Mouse (Mus musculus) embryo, embryonic 11.5 days (tissue): ENCODE measurements around the gene Nlrp3.
"Not testable (repeated sequence)": the region's sequence is repeated elsewhere in the genome, so short reads cannot be mapped to it uniquely, and the experiment has no call there.

ENCODE experiments used
- DNase-seq: peaks from one replicate; pipeline ENCODE4 v3.0.0-alpha.2; 2012; ENCODE audit warnings: low read depth, low spot score

Gene Nlrp3

GRCm38 (mm10) chr11:59537218-59538130, 3.9 kb upstream of the Nlrp3 start:
- DNase-seq: no peak

DNA sequence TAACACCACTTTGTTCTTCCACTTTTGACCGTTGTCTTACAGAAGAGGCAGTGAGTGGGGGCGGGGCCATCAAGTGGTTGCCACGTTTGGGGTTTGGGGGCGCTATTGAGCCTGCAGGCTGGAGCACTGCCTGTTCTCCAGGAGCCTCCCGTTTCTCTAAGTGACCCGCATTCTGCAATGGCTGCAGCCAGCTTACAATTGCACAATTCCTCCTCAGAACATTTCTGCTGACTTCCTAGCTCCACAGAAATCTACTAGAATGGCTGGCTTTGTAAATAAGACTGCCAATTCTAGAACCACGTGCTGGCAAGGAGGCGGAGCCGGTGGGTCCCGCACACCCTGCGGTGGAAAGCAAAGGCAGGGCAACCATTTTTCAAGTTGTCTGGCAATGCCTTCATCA, 3.0 kb upstream of the Nlrp3 start:
- no peak for DNase-seq

DNA sequence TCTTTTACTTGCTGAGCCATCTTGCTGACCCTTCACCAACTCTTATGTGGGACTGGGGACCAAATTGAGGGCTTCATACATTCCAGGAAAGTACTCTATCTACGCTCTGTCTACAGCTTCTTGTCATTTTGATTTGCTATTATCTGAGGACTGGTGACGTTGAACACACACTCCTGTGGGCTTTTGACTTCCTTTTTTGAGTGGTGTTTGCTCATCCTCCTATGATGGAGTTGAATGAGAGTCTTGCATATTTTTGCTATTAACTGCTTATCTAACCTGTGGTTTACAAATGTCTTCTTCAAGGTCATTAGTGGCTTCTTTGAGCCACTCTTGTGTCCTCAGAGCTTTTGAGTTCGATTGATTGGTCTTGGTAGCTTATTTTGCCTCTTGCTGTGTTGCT, 1.2 kb upstream of the Nlrp3 start:
- DNase-seq: no peak

GRCm38 (mm10) chr11:59542442-59542841, 1.1 kb downstream of the Nlrp3 start:
- no peak for DNase-seq

DNA sequence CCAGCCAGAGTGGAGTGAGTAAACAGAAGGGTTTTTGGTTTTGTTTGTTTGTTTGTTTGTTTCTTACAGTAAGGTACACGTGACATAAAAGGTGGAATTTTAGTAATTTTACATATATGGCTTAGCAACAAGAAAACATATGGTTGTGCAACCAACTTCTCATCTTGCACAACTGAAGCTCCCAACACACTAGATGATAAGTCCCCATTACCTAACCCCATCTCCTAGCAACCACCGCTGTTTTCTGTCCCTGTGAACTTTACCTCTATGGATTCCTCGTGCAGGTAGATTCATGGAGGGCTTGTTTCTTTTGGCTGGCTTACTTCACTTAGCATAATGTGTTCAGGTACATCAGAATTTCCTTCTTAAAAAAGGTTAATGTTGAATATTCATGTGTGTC, 2.0 kb downstream of the Nlrp3 start:
- DNase-seq: no peak

DNA sequence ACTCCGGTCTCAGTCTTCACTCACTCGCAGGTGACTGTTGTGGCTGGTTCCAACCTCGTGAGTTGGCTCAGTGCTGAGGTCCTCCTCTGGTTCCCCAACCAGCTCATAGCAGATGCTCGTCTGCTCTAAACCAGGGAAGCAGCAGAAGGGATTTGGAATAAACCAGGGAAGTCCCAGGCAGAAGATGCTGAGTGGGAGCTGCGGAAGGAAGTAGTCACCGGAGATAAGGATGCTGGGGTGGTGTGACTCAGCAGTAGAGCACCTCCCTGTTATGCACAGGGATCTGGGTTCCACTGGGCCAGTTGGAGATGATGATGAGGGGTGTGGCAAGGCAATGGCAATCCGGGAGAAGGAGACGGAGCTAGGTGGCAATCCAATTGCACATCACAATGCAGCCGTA, 2.6 kb downstream of the Nlrp3 start:
- DNase-seq: no peak

DNA sequence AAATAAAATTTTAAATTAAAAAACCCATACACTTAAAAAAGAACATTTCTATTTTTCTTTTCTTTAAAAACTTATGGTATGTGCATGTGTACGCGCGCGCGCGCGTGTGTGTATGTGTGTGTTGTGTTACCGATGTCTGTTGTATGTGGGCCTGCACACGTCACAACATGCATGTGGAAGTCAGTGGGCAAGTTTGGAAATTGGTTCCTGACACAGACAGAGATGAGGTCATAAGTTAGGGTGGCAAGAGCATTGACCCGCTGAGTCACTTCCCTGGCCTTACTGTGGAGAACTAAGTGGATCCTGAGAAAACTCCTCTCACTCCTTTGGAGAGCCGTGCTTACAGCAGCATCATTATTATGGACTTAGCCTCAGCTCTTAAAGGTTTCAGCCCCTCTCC, 12.8 kb downstream of the Nlrp3 start:
- no peak for DNase-seq

DNA sequence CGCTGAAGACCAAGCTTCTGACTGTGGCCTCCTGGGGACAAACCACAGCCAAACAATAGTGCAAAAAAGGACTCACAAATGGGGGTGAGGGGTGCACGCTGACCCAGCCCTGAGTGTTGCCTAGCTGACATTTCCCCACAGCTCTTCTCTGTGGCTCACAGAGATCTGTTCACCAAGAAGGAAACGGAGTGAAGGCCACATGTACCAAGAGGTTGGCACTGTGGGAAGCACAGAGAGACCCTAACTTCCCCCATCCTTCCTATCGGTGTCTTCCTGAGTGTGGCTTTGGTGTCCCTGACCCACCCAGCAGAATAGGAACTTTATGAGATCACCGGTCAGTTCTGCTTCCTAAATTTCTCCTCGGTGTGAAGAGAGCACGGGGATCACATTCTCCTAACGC, 13.2 kb downstream of the Nlrp3 start:
- DNase-seq: no peak

GRCm38 (mm10) chr11:59560906-59561305, 19.5 kb downstream of the Nlrp3 start:
- no peak for DNase-seq

DNA sequence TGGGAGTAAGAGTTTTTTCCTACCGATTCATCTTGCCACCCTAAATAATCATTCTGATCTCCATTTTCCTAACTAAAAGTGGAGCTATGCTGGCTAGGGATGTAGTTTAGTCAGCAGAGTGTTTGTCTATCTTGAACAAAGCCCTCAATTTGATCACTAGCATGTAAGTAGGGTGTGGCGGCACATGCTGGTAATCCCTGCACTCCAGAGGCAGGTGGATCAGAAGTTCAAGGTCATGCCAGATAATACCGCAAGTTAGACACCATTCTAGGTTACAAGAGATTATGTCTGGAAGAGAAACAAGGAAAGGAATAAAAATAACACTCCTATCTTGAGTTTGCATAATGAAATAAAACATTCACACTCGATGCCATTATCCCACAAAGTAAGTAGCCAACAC, 21.0 kb downstream of the Nlrp3 start:
- no peak for DNase-seq

DNA sequence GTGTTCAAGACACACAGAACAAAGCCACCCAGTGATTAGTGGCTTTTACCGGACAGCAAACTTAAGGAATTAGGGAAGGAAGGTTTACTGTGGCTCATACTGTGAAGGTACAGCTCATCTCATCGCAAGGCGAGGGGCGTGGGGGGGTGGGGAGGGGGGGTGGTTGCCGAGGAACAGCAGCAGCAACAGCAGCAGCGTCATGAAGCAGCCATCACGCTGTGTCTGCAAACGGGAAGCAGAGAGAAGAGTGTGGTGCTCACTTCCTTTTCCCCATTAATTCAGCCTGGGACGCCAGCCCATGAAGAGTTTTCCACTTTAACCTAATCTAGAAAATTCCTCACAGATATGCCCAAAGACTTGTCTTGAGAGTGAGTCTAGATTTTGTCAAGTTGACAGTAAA, 21.5 kb downstream of the Nlrp3 start:
- no peak for DNase-seq

GRCm38 (mm10) chr11:59569306-59569705, 27.9 kb downstream of the Nlrp3 start:
- no peak for DNase-seq

DNA sequence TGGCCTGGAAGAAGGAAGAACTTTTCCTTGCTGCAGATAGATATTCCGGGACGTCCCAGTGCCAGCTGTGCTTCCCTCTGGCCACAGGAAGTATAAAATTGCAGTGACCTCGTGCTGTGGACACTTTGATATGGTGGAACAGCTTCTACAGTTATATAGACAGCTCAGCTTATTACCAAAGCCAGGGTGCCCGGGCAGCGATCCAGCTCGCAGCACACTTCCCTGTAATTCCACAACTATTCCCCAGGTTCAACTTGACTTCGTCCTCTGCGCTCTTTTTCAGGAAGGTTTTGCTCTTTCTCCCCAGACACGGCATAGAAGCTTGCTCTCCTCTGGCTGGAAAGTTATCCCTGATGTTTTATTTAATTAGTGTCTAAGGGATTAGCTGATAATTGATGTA, 34.4 kb downstream of the Nlrp3 start:
- DNase-seq: no peak

GRCm38 (mm10) chr11:59576135-59576534, 34.8 kb downstream of the Nlrp3 start, which contains the start of gene Olfr222:
Gene Olfr222 (minus strand): TSS chr11:59576235.
- DNase-seq: not testable (repeated sequence)

- DNase-seq: peak; percentile 23
Observed at GRCm38 (mm10) chr11:59584539-59584938, 43.2 kb downstream of the Nlrp3 start.

- no peak for DNase-seq
Observed at GRCm38 (mm10) chr11:59589496-59589895, 48.1 kb downstream of the Nlrp3 start.

- DNase-seq: no peak
Observed at GRCm38 (mm10) chr11:59593189-59593588, 51.8 kb downstream of the Nlrp3 start, which contains the start of gene Olfr223. Gene Olfr223 (minus strand): TSS chr11:59593289.

DNA sequence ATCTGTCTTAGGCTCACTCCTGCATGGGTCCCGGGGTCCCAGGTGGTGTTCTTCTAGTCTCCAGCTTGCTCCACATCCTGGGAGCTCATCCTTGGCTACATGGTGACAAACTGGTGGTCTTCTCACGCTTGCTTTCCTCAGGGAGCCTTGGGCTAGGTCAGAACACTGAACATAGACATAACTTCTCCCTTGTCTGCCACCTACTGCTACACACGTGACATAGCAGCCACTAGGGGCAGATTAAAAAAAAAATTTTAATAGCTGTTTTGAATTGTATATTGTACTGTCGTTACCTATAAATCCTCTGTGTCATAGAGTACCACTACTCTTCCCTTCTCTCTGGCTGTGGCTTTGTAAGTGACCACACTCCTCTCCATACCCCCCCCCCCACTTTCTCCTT, 54.7 kb downstream of the Nlrp3 start:
- DNase-seq: no peak

DNA sequence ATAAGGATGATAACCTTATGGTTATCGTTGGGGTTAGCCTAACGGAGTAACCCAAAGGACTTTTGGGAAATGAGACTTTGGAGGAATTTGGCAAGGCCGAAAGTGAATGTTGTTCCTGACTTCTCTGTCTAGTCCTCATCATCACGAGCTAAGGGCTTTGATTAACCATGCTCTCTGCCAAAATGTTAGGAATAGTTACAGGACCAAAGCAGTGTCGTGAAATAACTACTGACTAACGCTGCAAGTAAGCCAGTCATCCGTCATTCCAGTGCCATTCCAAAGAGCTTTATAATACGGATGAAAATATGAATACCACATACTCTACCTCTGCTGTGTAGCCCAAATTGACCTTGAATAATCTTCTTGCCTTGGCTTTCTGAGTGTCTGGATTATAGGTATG, 55.6 kb downstream of the Nlrp3 start:
- DNase-seq: no peak

DNA sequence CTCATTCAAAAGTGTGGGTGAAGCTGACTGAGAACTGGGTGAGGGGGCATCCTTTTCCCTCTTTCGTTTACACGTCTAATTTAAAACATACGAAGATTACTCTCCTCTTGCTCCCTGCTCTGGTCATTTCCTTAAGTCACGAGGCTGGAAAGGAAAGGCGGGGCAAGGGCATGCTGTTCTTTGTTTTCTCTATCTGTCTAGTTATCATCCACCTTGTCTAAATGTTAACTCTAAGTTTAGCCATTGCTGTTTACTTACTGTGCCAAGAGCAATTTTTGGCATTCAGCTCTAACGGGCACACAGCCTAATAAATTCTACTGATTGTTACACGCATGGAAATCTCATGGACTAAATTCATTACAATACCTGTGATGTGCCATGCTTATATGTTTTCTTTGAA, 57.8 kb downstream of the Nlrp3 start:
- DNase-seq: no peak

GRCm38 (mm10) chr11:59600872-59601271, 59.5 kb downstream of the Nlrp3 start:
- no peak for DNase-seq

- DNase-seq: no peak
Observed at GRCm38 (mm10) chr11:59602287-59602686, 60.9 kb downstream of the Nlrp3 start.

GRCm38 (mm10) chr11:59611646-59612045, 70.3 kb downstream of the Nlrp3 start:
- no peak for DNase-seq
